Mouse (Mus musculus) WW6 (cell line): ENCODE data around the gene Cypt14.
"Not testable (repeated sequence)": the region's sequence is repeated elsewhere in the genome, so short reads cannot be mapped to it uniquely, and the experiment has no call there.

ENCODE experiments used
- DNase-seq: peaks from one replicate; pipeline ENCODE4 v3.0.0-alpha.2; 2013; ENCODE audit warnings: low read depth, low spot score

Gene Cypt14

DNA sequence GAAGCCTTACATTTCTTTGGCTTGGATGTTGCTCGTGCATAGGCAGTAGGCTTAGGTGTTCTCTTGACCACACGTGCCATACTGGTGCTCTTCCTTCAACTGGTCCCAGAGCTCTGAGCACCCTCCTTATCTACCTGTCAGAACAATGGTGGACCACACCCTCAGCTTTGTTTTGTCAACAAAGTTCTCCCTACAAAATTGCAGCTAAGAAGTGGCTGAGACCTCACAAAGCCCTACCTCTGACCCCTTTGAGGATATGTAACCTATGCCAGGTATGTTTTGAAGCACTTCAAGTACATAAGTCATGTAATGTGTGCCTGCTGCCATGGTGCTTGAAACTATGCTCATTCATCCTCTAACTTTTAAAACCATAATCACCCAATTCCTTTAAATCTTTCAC lies at the start of gene Cypt14:
Gene Cypt14, minus strand, starts transcription at position 101 of the 400 bp plus-strand sequence.
- not testable (repeated sequence) for DNase-seq
